Mouse (Mus musculus) lung, adult 18-20 months (tissue): ENCODE measurements around the gene Prss44.
"Not testable (repeated sequence)": the region's sequence is repeated elsewhere in the genome, so short reads cannot be mapped to it uniquely, and the experiment has no call there.

Experiments
- DNase-seq, 2 experiments: peaks; one replicate each; pipeline ENCODE4 v3.0.0; 2022; ENCODE audit warnings: mixed read lengths in 2 of 2

Prss44 gene

DNA sequence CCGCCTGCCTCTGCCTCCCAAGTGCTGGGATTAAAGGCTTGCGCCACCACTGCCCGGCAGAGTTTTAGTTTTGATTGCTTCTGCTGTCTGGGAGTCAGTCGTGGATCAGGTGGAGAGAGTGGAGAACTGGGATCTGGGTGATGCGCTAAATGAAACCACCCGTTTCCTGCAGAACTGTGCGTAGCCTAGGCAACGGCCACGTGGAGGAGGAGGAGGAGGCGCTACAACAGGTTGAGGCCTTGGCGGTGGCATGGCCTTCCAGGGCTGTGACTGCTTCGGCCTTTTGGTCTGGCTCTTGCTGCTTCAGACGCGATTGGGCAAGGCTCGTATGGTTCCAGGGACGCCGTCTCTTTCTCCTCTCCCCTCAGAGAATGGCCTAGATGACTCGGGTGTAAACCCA is at the start of gene Prss44:
Gene Prss44 (plus strand): TSS at position 206 of the 400 bp plus-strand sequence.
- DNase-seq: no peak

DNA sequence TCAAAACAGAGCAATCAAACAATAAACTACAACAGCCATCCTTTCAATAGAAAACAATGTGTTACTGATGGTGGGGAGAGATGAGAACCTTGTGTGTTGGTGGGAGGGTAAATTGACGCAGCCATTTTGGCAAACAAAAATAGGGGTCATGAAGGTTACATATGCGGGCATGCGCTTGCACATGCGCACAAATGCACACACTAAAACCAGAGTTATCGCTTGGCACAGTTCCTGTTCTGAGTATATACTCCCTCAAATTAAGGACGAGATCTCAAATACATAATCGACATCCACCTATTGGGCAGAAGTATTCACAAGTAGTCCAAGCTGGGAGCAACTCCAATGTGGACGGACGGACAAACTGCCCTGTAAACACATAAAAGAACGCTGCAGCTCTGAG is 41.5 kb upstream of the Prss44 start:
- DNase-seq: no peak

DNA sequence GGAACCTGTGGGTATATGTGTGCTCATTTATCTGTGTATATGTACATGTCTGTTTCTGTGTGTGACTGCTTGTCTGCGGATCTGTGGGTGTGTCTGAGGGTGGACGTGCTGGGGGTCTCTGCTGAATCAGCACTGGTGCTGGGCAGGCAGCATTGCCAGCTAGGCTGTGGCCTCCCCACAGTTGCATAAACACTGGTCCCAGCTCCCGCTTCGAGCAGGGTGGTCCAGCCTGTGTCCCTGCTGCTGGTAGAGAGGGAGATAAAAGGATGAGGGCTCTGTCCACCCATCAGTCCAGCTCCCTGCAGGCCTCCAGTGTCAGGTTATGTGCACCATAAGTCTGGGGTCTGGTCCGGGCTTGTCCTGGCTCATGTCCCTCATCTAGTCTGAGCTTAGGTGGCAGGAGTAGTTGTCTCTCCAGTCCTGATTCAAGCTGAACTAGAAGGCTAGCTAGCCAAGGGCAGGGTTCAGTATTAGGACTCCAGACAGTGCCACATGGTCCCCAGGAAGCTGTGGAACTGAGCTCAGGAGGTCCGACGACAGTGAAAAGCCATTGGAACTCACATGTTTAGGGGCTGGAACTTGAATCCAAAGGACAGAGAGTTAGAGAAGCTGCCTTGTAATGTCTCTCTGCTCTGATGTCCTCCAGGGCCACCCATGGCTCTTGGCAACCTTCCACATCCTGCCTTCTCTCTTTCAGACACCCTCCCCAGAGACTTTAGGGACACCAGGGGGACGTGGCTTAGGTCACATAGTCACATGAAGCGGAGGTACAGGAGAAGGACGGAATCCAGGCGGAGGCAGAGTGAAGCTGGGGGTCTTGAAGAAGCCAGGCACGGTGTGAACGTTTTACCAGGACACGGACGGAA is 39.2 kb upstream of the Prss44 start:
- DNase-seq: no peak

DNA sequence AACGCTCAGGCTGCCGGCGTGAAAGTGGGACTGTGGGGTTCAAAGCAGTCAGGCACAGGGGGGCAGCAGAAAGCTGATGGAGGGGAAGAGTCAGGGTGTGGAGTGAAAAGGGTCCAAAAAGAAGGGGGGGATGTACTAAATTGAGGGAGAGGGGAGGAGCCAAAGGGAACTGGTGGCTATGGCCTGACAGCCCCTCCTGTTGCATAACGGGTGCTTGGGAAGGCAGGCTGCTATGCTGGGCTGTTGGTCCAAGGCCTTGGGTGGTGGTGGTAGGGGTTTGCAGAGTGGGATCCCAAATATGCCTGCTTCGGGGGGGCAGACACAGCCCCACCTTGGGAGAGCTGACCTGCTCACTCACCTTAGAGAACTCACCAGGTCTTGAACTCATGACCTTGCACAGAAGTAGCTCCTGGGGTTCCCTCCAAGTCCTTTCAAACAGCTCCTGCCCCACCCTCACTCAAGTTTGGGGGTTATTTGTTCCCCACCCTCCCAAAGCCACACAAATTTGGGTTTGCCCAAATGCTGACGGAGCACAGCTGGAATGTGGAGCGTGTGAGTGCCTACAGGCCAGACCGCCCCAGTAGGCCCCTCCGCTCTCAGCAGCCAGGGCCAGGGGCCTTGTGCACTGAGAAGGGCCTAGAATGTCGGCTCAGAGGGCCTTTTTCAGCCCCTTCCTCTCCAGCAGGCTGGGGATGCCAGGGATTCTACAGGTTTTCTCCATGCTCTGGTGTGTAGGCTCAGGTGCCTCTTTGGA is 38.3 kb upstream of the Prss44 start:
- no peak for DNase-seq

DNA sequence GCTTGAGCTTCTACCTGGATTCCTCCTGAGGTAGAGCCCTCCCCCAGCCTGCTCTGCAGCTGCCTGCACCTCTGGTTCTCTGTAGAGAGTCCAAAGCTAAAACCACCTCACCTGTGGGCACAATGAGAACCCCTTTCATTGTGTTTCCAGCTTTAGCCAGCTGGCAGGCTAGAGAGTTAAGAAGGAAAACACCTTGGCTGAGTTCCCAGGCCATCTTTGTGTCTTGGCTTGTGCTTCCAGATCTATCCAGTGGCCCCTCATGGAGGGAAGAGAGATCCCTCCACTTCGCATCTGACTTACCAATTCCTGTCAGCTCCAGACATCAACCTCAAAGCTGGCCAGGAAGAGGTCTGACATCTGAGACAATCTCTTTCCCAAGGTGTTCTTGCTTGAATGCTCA is 35.7 kb upstream of the Prss44 start:
- DNase-seq: no peak

DNA sequence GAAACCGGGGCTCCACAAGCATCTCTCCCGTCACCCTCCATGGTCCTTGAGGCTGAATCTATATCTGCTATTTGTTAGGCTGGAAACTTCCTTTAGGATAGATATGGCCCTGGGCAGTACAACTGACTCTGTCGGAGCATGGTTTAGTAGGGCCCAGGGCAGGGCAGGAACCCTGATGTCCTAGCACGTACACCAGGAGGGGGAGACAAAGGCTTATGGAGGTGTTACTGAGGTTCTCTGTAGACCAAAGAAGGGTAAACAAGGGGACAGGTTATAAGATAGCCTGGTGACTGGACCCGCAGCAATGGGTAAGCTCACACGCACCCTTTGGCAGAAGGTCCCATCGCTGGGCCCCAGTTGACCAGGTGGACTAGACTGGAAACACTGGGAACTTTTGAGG is 35.2 kb upstream of the Prss44 start:
- no peak for DNase-seq

DNA sequence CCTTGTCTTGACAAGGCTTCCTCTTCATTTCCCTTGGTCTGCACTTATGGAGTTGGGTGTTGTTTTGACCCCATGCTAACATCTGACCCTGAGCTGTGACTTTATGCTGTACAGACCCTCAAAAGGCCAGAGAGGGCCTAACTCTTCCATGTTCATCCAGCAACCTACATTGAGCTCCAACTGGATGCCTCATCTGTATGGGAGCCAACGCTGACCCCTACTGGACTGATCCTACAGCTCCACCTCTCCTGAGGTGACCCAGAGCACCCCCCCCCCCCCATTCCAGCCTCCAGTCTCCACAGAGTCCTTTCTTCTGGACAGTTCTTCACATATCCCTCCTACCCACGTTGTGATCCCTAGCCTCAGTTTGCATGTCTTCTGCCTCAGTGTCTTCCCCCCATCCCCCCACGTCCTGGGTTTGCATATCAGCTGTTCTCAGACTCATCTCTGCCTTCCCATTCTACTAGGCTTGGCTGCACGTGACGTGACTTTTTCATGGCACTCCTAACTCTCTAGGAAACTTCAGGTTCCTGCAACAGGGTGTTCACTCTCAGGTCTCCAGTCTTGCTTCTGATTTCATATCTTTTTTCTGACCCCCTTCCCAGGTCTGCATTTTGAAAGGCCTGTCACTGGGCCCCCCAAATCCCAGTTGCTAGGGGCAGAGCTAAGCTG is 34.4 kb upstream of the Prss44 start:
- DNase-seq: no peak

DNA sequence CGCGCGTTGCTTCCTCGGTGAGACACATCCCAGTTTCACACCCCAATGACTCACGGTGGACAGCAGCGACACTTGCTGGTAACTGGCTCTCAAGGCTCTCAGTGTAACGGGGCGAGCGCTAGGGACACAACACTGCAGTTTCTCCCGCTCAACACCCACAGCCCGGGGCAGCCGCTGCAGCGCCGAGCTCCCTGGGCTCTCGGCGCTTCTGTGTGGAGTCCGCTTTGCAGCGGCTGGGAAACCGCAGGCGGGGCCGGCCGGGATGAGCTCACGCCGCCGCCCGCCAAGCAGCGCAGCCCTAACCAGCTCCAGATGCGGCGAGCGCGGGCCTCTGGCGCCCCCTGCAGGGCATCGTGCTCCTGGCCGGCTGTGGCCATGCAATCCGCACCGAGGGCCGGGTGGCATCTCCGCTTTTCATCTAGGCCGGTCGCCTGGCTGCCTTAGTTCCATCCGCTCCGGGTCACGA is 32.5 kb upstream of the Prss44 start:
- peak; percentile 90 to 93 for DNase-seq

DNA sequence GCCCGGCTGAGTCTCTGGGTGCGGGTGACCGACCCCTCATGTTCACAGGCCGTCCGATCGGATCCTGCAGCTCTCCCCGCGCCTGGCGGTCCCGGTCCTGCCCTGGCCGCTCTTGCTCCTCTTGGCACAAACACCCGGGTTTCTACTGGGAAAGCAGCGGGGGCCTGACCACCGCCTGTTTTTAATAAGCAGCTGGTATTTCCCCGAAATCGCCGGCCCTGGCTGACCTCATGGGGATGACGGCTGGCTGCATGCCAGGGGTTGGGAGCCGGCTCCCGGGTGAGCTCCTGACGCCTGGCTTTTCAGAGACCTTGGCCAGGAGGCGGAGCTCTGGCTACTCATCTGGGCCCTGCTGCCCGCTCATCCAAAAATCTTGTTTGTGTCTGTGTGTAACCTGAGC is 32.1 kb upstream of the Prss44 start:
- peak; percentile 84 to 89 for DNase-seq

DNA sequence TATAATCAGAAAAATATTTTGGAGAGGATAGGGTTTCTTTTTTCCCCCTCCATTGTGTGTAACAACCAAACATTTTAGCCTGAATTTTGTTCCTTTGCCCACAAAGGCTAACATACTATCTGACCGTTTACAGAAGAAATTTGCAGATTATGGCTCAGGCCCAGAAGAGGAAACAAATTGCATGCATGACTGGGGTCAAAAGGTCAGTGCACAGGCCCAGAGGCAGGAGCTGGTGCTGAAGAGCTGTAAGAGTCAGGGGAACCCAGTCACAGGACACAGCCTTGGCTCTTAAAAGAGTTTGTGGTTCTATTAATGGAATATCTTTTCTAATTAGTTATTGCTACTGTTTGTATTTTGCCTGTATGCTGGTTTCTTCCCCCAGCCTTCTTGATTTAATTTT is 30.2 kb upstream of the Prss44 start:
- DNase-seq: no peak

DNA sequence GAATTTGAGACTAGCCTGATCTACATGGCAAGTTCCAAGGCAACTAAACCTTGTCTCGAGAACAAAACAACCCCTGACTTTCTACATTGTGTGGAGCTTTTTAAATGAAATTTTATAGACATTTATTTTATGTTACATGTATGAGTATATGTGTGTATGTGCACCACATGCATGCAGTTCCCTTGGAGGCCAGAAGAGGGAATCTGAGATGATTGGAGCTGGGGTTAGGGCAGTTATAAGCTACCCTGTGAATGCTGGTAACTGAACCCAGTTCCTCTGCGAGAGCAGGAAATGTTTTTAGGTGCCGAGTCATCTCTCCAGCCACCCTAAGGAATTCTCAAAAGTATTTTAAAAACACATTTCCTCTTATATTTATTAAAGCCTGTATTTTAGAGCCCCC is 25.6 kb upstream of the Prss44 start:
- DNase-seq: no peak

DNA sequence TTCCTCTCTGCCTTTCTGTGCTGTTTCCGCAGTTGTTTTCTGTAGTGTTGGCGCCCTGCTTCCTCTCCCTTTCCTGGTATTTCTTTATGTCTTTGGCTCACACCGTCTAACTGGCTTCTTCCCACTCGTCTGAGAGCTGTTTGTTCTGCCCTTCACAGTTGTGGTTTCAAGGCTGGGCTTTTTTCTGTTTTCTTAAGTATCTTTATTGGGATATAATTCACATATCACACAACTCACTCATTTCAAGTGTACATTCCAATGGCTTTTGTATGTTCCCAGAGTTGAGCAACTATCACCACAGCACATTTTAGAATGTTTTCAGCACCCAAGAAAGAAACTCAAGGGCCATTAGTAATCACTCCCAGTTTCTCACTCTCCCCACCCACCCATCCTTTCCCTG is 23.3 kb upstream of the Prss44 start:
- DNase-seq: peak; percentile 48 to 72

DNA sequence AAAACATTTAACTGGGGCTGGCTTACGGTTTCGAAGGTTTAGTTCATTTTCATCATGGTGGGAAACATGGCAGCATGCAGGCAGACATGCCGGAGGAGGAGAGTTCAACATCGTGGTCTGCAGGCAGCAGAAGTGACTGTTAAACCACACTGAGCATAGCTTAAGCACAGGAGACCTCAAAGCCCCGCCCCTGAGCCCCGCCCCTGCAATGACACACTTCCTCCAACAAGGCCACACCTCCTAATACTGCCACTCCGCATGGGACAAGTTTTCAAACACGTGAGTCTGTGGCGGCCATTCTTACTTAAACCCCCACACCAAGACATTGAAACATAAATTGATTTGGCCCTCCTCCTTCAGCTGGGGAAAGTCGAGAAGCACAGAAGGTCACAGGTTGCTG is 16.8 kb upstream of the Prss44 start:
- no peak for DNase-seq

DNA sequence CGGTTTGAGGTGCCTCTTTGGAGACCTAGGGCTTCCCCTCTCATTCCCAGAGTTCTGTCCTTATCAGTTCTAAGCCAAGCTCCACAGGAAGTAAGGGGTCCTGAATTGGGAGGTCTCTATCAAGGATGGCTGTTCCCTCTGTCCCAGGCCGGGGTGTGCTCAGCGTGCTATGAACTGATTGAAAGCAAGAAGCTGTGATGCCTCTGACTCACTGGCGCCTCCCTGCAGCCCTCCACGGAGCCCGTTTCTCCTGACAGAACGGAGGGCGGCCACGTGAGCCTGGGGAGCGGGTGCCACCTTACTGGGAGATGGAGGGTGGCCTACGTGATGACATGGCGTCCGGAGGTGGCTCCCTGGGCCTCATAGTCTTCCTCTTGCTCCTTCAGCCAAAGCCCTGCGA is 15.9 kb upstream of the Prss44 start, which contains the start of gene Prss42:
Gene Prss42 (plus strand): TSS at position 301 of the 400 bp plus-strand sequence.
- DNase-seq: no peak

DNA sequence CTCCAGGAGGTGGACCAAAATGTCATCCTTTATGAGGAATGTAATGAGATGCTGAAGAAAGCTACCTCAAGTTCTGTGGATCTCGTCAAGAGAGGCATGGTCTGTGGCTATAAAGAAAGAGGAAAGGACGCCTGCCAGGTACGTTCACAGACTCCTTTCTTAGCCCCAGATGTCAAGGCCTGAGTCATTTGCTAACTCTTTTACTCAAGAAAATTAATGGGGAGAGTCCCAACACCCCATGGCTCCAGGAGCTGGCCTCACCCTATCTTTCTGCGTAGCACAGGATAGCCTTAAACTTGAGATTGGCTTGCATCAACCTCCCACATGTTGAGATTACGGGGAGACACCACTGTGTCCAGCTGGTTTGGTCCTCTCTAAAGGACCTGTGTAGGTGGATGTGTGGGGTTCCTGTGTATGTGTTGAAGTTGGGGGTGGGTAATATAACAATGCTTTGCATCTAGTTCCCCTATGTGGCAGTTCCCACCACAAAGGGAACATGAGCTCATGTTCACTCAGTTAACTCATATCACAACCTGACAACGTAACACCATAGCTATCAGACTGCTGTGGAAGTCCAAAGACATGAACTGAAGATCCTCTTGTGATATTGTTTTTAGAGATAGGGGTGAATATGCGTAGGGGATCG is 12.8 kb upstream of the Prss44 start:
- no peak for DNase-seq

DNA sequence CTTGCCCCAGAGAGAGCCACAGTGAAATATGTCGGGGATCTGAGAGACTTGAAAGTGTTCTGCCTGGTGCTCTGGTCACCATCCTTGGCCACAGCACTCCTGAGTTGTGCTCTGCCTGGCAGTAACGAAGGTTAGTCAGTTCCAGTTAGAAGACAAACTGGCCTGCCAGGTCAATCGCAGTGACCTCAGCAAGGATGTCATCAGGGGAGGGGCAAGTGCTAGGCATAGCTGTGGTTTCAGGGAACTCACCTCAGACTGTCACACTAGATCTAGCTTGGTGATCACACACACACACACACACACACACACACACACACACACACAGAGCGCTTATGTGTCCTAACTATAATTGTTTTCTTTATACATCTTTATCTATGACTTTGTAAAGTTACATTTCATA is 10.5 kb upstream of the Prss44 start:
- no peak for DNase-seq

DNA sequence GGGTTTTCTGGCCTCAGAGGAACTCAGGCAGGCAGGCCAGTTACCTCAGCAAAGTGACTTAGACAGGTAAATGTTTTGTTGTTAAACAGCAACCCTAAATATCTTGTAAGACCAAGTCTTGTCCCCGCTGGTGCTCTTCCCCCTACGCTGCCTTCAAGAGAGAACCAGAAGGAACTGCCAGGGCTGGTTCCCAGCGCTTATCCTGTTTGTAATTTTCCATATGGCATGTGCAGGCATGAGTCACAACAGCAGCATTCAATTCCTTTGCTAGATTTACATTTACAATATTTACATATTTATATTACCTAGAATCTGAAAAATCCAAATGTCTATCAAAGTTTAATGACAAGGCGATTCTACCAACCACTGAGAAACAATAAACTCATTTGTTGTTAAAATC is 3.7 kb upstream of the Prss44 start:
- no peak for DNase-seq

DNA sequence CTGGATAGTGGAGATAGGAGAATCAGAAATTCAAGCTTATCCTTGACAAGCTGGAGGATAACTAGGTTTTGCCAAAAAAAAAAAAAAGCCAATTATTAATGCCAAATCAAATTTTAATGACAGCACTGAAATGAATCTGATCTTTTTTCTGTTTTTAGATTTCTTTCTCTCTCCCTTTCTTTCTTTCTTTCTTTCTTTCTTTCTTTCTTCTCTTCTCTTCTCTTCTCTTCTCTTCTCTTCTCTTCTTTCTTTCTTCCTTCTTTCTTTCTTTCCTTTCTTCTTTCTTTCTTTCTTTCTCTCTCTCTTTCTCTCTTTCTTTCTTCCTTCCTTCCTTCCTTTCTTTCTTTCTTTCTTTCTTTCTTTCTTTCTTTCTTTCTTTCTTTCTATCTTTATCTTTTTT is 6.8 kb downstream of the Prss44 start:
- not testable (repeated sequence) for DNase-seq

DNA sequence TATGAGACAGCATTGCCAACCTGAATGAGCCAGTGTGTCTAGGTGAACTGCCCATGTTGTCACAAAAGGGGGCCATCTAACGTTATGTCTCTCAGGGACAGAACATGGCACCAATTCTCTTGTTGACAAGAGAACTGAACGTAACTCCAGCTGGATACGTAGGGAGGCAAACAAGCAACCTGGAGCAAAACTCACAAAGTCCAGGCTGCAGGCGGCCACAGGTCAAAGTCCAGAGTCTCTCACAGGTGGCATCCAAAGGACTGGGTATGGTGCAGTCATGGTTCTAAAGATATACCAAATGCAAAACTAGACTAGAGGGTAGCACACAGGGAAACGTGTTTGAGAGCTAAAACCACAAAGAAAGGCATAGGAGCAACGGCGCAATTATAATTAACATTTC is 7.6 kb downstream of the Prss44 start:
- no peak for DNase-seq

DNA sequence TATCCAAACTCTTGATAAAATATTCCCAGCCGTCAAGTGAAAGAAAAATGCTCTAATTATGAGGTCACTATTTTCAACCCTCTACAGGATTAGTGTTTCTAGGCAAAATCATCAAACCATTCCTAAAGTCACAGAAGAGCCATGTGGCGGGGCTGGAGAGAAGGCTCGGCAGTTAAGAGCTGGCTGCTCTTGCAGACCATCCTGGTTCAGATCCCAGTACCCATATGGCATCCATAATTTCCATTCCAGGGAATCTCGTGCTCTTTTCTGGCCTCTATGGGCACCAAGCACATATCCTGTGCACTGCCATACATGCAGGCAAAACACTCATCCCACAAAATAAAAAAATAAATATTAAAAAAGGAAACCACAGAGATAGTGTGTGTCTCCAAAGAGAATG is 11.6 kb downstream of the Prss44 start:
- no peak for DNase-seq

DNA sequence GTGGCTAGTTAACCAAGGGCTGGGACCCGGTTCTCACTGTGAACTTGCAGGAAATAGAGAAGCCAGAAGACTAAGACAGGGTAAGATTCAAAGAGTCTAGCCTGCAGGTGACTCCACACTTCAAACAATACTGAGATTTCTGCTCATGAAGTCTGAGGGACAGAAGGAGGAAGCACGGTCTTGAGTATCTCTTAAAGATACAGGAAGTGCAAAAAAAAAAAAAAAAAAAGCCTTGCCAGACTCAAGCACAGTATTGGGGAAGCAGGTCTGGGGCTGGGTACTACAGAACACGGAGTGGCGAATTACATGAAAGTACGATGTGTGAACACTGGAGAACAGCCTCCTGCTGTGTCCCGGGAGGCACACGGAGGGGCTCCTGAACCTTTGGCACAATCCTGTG is 12.0 kb downstream of the Prss44 start:
- DNase-seq: no peak

DNA sequence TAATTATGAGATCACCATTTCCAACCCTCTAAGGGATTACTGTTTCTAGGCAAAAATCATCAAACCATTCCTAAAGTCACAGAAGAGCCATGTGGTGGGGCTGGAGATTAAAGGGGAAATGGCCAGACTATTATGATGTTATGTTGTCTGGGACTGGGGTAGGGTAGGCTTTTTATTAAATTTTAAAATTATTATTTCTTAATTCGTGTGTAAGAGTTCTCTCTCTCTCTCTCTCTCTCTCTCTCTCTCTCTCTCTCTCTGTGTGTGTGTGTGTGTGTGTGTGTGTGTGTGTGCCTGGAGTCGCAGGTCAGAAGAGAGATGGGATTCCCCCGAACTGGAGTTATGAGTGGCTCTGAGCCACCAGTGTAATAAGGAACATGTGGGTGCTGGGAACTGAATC is 12.6 kb downstream of the Prss44 start, which contains the start of gene Prss43:
Gene Prss43 (plus strand): TSS at position 301 of the 400 bp plus-strand sequence.
- DNase-seq: no peak

DNA sequence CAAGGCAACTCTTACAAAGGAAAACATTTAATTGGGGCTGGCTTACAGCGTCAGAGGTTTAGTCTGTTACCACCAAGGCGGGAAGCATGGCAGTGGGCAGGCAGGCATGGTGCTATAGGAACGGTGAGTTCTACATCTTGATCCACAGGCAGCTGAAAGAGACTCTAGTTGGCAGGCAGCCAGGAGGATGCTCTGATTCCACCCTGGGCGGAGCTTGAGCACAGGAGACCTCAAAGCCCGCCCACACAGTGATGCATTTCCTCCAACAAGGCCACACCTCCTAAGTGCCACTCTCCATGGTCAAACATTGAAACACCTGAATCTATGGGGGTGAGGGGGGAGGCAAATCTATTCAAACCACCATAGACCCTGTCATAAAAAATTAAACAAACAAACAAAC is 19.2 kb downstream of the Prss44 start:
- no peak for DNase-seq
